Mouse (Mus musculus) midbrain, embryonic 11.5 days (tissue): ENCODE results near the gene Gpha2. TPM values are rescaled to one million over a fixed set of nuclear protein-coding genes. Genes with fewer than 3 reads are reported as not detected.

ENCODE experiments used
- ATAC-seq: fragments of 200-750 bp; cut with Nextera tagmentation; 2 replicates; pipeline ENCODE4 v1.8.0; 2017; ENCODE audit warnings: moderate TSS enrichment, moderate library complexity; ENCODE audit not compliant: low FRiP score
- DNase-seq: peaks from one replicate; pipeline ENCODE4 v3.0.0; 2015; ENCODE audit warnings: low spot score; ENCODE audit errors: missing footprints
- H3K27ac ChIP-seq: fragments of 300-500 bp; sonication (generic); 2 replicates; pipeline ENCODE4 v1.5.1; 2014; ENCODE audit warnings: low read depth, low read length
- H3K27me3 ChIP-seq: fragments of 300-500 bp; sonication (generic); 2 replicates; pipeline ENCODE4 v1.6.1; 2014; ENCODE audit warnings: mild to moderate bottlenecking, low read length, moderate library complexity, mixed read lengths; ENCODE audit not compliant: control insufficient read depth, insufficient read depth
- H3K36me3 ChIP-seq: fragments of 300-500 bp; sonication (generic); 2 replicates; pipeline ENCODE4 v1.6.1; 2014; ENCODE audit warnings: mild to moderate bottlenecking, low read length, moderate library complexity, mixed read lengths; ENCODE audit not compliant: control insufficient read depth, insufficient read depth
- H3K4me1 ChIP-seq: fragments of 300-500 bp; sonication (generic); 2 replicates; pipeline ENCODE4 v1.6.1; 2014; ENCODE audit warnings: low read length; ENCODE audit not compliant: control insufficient read depth, insufficient read depth
- H3K4me2 ChIP-seq: fragments of 300-500 bp; sonication (generic); 2 replicates; pipeline ENCODE4 v1.6.1; 2014; ENCODE audit warnings: mild to moderate bottlenecking, moderate library complexity
- H3K4me3 ChIP-seq: fragments of 300-500 bp; sonication (generic); 2 replicates; pipeline ENCODE4 v1.5.1; 2014; ENCODE audit warnings: low read depth, low read length
- H3K9ac ChIP-seq: fragments of 300-500 bp; sonication (generic); 2 replicates; pipeline ENCODE4 v1.6.1; 2014; ENCODE audit warnings: low read length
- H3K9me3 ChIP-seq: fragments of 300-500 bp; sonication (generic); 2 replicates; pipeline ENCODE4 v1.6.1; 2016; ENCODE audit warnings: low read length; ENCODE audit not compliant: control insufficient read depth
- WGBS: fragments of 180-500 bp; shearing (Covaris S2); extraction: QIAGEN DNeasy Blood & Tissue Kit; methylation state at CpG from one replicate; pipeline ENCODE4 v1.1.7; 2014; 5-methylcytosine and 5-hydroxymethylcytosine counted together
- polyA plus RNA-seq: library from polyadenylated mRNA; unstranded; fragments of >200 nt; fragmentation: Nextera tagmentation; extraction: Ambion mirVana; gene quantifications from 2 replicates; pipeline ENCODE4 v1.2.1, GENCODE M21; 2014

Gene Gpha2
- polyA plus RNA-seq, 1 experiment from 2014 or later = 0.40 TPM

DNA sequence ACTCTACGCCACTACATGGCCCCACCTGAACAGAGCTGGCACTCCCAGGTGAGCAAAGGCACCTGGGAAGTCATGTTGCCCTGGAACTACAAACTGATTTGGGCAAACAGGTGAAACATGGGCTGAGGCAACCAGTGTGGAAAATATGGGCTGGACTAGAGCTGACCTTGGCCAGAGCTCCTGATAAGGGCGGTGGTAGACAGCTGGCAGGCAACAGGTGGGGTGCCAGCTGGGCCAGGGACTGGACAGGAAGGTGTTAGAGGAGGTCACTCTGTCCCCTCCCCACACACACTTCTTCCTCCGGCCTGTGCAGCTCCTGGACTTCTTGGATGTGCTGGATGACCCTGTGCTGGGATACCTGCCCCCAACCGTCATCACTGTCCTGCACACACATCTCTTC lies 26.8 kb downstream of the Gpha2 start:
- DNase-seq = no peak
- Histone ChIP-seq H3K9me3 (no peaks in the 10 kb centered on the region), H3K4me2 (no peak overlapping the region), H3K36me3 (peaks cover 13% of the 10 kb centered on the region; the same call in 1 of the 2 replicates), H3K27ac (no peak overlapping the region), H3K9ac (no peak overlapping the region), H3K27me3 (no peaks in the 10 kb centered on the region), H3K4me3 (no peak overlapping the region), H3K4me1 (no peaks in the 10 kb centered on the region)
- no peak for ATAC-seq
- 89% methylated on average over 4 of the region's 4 CpGs for WGBS

DNA sequence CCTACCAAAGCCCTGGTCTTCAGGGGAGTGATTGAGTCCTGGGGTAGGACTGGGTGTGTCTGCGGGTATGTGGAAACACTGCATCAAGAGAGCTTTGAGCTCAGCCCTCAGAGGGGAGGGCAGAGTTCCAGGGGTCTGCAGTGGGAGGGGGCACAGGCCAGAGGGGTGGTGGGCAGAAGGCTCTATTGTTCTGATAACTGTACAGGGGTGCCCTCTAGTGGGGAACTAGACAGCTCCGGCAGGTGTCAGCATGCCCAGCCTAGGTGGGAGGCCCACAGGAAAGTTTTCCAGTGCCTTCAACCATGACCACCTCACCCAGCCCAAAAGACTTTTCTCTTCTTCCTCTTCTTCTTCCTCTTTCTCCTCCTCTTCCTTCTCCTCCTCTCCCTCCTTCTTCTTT lies 34.2 kb downstream of the Gpha2 start:
- 79% methylated on average over 2 of the region's 2 CpGs for WGBS
- DNase-seq = no peak

DNA sequence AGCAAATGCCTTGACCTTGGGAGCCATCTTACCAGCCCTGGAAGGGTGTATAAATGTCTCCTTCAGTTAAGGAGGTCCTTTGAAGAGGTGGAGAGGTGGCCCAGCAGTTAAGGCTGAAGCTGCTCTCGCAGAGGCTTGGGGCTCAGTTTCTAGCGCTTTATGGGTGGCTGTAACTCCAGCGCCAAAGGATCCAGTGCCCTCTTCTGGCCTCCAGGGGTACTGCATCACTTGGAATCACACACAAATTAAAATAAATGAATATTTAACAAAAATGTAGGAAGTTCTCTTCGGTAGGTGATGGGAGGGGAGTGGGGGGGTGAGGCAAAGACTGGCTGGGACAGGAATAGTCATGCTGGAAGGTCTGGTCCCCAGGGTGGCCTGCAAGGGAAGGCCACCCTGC lies 34.8 kb downstream of the Gpha2 start:
- Histone ChIP-seq H3K4me1 (no peaks in the 10 kb centered on the region), H3K9ac (no peak overlapping the region), H3K27me3 (no peaks in the 10 kb centered on the region), H3K36me3 (peaks cover 14% of the 10 kb centered on the region; the same call in 1 of the 2 replicates), H3K27ac (no peak overlapping the region), H3K9me3 (no peaks in the 10 kb centered on the region; the same call in 1 of the 2 replicates), H3K4me2 (no peak overlapping the region), H3K4me3 (no peak overlapping the region)
- ATAC-seq = no peak
- DNase-seq = no peak
- WGBS = 83% methylated on average over 4 of the region's 4 CpGs

More for the DNA sequence above, 34.2 kb downstream of the Gpha2 start:
- no peak overlapping the region for H3K9ac ChIP-seq
- no peaks in the 10 kb centered on the region for H3K27me3 ChIP-seq
- H3K4me1 ChIP-seq = no peaks in the 10 kb centered on the region
- H3K4me3 ChIP-seq = no peak overlapping the region
- no peaks in the 10 kb centered on the region; the same call in 1 of the 2 replicates for H3K9me3 ChIP-seq
- no peak; the same call in 1 of the 2 replicates for ATAC-seq
- no peak overlapping the region for H3K4me2 ChIP-seq
- H3K27ac ChIP-seq = no peak overlapping the region
- peaks cover 14% of the 10 kb centered on the region; the same call in 1 of the 2 replicates for H3K36me3 ChIP-seq

DNA sequence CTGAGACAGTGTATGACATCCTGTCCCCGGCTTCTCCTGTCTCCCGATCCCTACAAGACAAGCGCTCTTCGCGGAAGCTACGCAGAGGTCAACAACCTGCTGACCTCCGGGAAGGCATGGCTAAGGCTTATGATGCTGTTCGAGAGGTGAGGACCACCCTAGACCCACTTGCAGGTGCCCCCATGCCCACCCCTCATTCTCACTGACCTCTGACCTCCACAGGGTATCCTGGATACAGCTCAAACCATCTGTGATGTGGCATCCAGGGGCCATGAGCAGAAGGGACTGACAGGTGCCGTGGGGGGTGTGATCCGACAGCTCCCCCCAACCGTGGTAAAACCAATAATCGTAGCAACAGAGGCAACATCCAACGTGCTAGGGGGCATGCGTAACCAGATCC lies 35.2 kb downstream of the Gpha2 start:
- H3K27ac ChIP-seq = no peak overlapping the region
- no peak overlapping the region for H3K4me2 ChIP-seq
- no peaks in the 10 kb centered on the region for H3K27me3 ChIP-seq
- H3K9ac ChIP-seq = no peak overlapping the region
- no peaks in the 10 kb centered on the region; the same call in 1 of the 2 replicates for H3K9me3 ChIP-seq
- no peak overlapping the region for H3K4me3 ChIP-seq
- peaks cover 14% of the 10 kb centered on the region; the same call in 1 of the 2 replicates for H3K36me3 ChIP-seq
- no peak for ATAC-seq
- 87% methylated on average over 14 of the region's 14 CpGs for WGBS
- H3K4me1 ChIP-seq = no peaks in the 10 kb centered on the region
- DNase-seq = no peak

DNA sequence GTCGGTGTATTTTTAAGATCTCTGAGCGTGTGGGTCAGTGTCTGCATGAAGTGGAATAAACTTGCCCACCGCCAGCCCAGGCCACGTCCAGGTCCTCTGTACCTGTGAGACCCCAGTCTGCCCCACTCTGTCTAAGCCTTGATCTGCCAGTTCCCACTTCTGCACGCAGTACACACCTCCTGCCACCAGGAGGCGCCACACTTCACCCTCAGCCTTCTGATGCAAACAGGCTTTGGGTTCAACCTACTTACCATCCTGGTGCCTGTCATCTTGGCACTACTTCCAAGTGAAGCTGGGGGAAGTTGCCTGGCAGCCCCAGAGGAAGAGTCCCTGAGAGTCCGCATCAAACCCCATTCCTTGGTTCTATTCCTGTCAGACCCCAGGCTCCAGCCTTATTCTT lies 36.0 kb downstream of the Gpha2 start:
- H3K9ac ChIP-seq = no peak overlapping the region
- no peak overlapping the region for H3K4me2 ChIP-seq
- H3K4me1 ChIP-seq = no peaks in the 10 kb centered on the region
- no peaks in the 10 kb centered on the region for H3K27me3 ChIP-seq
- 66% methylated on average over 7 of the region's 7 CpGs for WGBS
- H3K4me3 ChIP-seq = no peak overlapping the region
- peaks cover 14% of the 10 kb centered on the region; the same call in 1 of the 2 replicates for H3K36me3 ChIP-seq
- no peak overlapping the region for H3K27ac ChIP-seq
- no peaks in the 10 kb centered on the region; the same call in 1 of the 2 replicates for H3K9me3 ChIP-seq
- DNase-seq = peak; percentile 95
- ATAC-seq = no peak

DNA sequence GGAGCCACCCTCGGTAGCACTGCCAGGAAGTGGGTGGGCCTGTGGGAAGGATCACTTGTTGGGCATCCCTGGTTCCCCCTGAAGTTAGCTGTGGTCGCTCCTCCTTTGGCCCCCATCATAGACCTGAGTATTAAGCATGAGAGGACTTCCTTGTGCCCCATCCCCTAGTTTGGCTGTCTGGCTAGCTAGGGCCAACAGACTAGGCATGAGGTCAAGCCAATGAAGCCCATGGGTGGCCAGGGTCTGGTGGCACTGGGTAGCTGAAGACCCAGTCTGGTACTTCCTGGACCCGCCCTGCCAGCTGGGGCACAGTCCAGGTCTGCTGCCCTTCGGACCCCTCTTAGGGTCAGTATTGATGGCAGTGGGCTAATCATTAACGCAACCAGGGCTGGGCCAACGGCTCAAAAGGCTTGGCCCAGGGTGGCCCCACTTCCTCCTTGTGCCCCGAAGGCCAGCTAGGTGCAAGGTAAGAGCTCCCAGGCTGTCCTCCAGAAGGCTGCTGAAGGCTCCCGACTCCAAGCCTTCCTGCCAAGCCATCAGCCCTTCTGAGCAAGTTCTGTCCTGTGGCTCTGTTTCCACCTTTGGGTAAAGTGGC lies 36.8 kb downstream of the Gpha2 start:
- ATAC-seq (no peak), DNase-seq (no peak)
- Histone ChIP-seq H3K9ac (no peak overlapping the region), H3K27ac (no peak overlapping the region), H3K4me1 (no peaks in the 10 kb centered on the region), H3K36me3 (peaks cover 14% of the 10 kb centered on the region; the same call in 1 of the 2 replicates), H3K9me3 (no peaks in the 10 kb centered on the region; the same call in 1 of the 2 replicates), H3K27me3 (no peaks in the 10 kb centered on the region), H3K4me2 (no peak overlapping the region), H3K4me3 (no peak overlapping the region)
- 93% methylated on average over 8 of the region's 8 CpGs for WGBS

DNA sequence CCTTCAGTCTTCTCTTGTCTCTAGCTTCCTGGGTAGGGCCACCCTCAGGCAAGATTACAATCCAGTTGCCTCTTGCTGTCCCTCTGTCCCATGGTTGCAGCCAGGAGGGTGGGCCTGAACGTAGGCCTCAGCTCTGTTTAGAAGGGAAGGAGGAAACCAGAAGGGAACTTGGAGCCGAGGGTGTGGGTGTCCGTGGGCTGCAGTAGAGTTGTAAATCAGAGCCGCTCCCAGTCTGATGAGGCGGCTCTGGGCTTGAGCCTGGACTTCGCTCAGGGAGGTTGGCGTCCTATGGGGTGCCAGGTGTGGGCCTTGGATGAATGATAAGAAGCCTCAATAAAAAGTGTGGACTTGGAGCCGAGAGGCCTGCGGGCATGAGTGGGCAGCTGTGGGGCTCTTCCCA lies 38.0 kb downstream of the Gpha2 start:
- Histone ChIP-seq H3K27me3 (no peaks in the 10 kb centered on the region), H3K27ac (no peak overlapping the region), H3K4me1 (no peaks in the 10 kb centered on the region), H3K4me2 (no peak overlapping the region), H3K9me3 (no peaks in the 10 kb centered on the region; the same call in 1 of the 2 replicates), H3K4me3 (no peak overlapping the region), H3K9ac (no peak overlapping the region), H3K36me3 (peaks cover 12% of the 10 kb centered on the region; the same call in 1 of the 2 replicates)
- ATAC-seq (no peak), DNase-seq (no peak)
- 85% methylated on average over 9 of the region's 9 CpGs for WGBS

DNA sequence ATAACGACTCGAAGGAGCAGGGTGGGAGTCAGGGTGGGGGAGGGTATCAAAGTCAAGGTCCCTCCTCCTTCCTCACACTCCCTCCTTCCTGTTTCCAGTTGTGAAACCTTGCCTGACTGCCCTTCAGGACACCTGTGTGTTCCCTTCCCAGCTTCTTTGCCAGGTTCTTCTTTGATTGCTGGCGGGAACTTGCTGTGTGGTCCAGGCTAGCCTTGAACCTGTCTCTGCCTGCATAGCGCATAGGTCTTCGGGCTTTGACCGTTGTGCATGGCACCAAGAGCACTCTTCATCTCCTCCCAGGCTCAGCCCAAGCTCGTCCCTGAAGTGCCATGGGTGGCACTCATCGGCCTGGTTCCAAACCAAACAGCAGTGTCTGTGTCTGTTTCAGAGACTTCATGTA lies 38.8 kb downstream of the Gpha2 start:
- H3K9me3 ChIP-seq = no peaks in the 10 kb centered on the region; the same call in 1 of the 2 replicates
- H3K4me3 ChIP-seq = no peak overlapping the region
- no peak for DNase-seq
- peaks cover 10% of the 10 kb centered on the region; the same call in 1 of the 2 replicates for H3K36me3 ChIP-seq
- H3K9ac ChIP-seq = no peak overlapping the region
- ATAC-seq = no peak
- H3K4me1 ChIP-seq = no peaks in the 10 kb centered on the region
- H3K4me2 ChIP-seq = no peak overlapping the region
- no peaks in the 10 kb centered on the region for H3K27me3 ChIP-seq
- H3K27ac ChIP-seq = no peak overlapping the region
- WGBS = 86% methylated on average over 8 of the region's 8 CpGs

DNA sequence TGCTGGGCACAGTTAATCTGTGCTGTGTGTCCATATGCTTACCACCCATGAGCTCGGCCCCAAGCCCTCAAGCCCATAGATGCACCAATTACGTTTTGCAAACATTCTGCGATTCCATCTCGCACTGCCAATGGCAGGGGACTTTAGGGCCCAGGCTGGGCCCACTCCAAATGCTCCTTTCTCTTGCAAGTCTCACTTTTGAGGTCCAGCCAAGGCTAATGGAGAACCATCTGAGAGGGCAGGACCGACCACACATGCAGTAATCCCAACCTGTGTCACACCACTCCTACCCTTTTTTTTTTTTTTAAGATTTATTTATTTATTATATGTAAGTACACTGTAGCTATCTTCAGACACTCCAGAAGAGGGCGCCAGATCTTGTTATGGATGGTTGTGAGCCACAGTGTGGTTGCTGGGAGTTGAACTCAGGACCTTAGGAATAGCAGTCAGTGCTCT lies 39.6 kb downstream of the Gpha2 start:
- ATAC-seq (no peak), DNase-seq (no peak)
- Histone ChIP-seq H3K4me2 (no peak overlapping the region), H3K9ac (no peak overlapping the region), H3K4me1 (no peaks in the 10 kb centered on the region), H3K27ac (no peak overlapping the region), H3K36me3 (peaks cover 8% of the 10 kb centered on the region; the same call in 1 of the 2 replicates), H3K4me3 (no peak overlapping the region), H3K9me3 (no peaks in the 10 kb centered on the region; the same call in 1 of the 2 replicates), H3K27me3 (no peaks in the 10 kb centered on the region)
- 67% methylated on average over 6 of the region's 6 CpGs for WGBS
